In the genomic region with DNA sequence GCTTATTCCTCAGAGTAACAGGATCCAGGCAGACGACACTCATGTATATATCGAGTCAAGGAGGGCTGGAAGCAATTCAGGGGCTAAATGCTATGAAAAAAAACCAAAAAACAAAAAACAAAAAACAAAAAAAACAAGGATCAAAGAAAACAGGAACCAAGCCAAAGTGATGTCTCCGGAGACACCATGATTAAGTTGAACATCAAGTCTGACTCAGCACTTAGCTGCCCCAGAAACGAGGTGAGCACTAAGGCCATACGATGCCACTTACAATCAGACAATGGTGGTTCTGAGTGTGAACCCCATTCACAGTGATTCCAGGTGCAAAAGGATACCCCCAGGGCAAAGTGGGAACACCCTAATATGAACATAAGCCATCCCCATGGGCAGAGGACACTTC, we compare ENCODE assay signal across 26 mouse cellular contexts. TPM values are rescaled to one million over a fixed set of nuclear protein-coding genes. Genes with fewer than 3 reads are reported as not detected.
DNase-seq lines count a peak whose midpoint lies in the region; ATAC-seq and TF ChIP-seq lines count a peak whose summit lies in the region.
"Had no signal": no experiment of that assay in that cellular context is flagged by ENCODE, and none has a peak within 500 bp of the region (broad histone marks: within the 10 kb centered on the region; RNA-seq: fewer than 3 reads in every experiment).

No protein-coding gene starts in this region.

- no peaks in the 10 kb centered on the region for H3K9me3 ChIP-seq in midbrain, embryonic 11.5 days (ENCODE audit: control insufficient read depth, low read length)
- H3K9me3 ChIP-seq in midbrain, embryonic 16.5 days (replicated peaks; ENCODE audit: control insufficient read depth, low read length, poor library complexity, severe bottlenecking): no peaks in the 10 kb centered on the region
- no peaks in the 10 kb centered on the region for H3K9me3 ChIP-seq in MEL (replicated peaks; ENCODE audit: insufficient read depth, low read length)
- H3K9me3 ChIP-seq: embryonic facial prominence, embryonic 13.5 days; embryonic facial prominence, embryonic 15.5 days; forebrain, embryonic 13.5 days; forebrain, embryonic 15.5 days; G1E had no signal

- H3K9ac ChIP-seq in midbrain, embryonic 11.5 days (ENCODE audit: low read length): no peak overlapping the region
- H3K9ac ChIP-seq in midbrain, embryonic 16.5 days (ENCODE audit: low read depth, low read length): no peak overlapping the region
- no peak overlapping the region for H3K9ac ChIP-seq in MEL (ENCODE audit: control insufficient read depth, low read depth, low read length, poor library complexity, severe bottlenecking)
- H3K9ac ChIP-seq: embryonic facial prominence, embryonic 13.5 days; embryonic facial prominence, embryonic 15.5 days; forebrain, embryonic 13.5 days; forebrain, embryonic 15.5 days; forebrain, postnatal 0 days had no signal

- no peaks in the 10 kb centered on the region for H3K79me2 ChIP-seq in MEL (ENCODE audit: control insufficient read depth, insufficient read depth, low read length, poor library complexity)

- no peak overlapping the region for H3K4me3 ChIP-seq in midbrain, embryonic 11.5 days (ENCODE audit: low read depth, low read length)
- H3K4me3 ChIP-seq in midbrain, embryonic 16.5 days (ENCODE audit: low read depth, low read length): no peak overlapping the region
- H3K4me3 ChIP-seq in MEL (ENCODE audit: control insufficient read depth in 1 of 2, insufficient read depth in 1 of 2, low read depth in 2 of 2, low read length in 2 of 2): no peak overlapping the region
- H3K4me3 ChIP-seq: embryonic facial prominence, embryonic 13.5 days; embryonic facial prominence, embryonic 15.5 days; erythroblast, embryonic 14.5 days; forebrain, embryonic 13.5 days; forebrain, embryonic 15.5 days had no signal

- H3K4me1 ChIP-seq in midbrain, embryonic 11.5 days (ENCODE audit: control insufficient read depth, insufficient read depth, low read length): no peaks in the 10 kb centered on the region
- H3K4me1 ChIP-seq in midbrain, embryonic 16.5 days (ENCODE audit: control insufficient read depth, insufficient read depth, low read length): peaks cover 10% of the 10 kb centered on the region
- H3K4me1 ChIP-seq in MEL (ENCODE audit: control insufficient read depth in 1 of 2, insufficient read depth in 2 of 2, low read length in 2 of 2): no peaks in the 10 kb centered on the region

- no peak overlapping the region for H3K4me2 ChIP-seq in midbrain, embryonic 11.5 days
- H3K4me2 ChIP-seq in midbrain, embryonic 16.5 days (ENCODE audit: low read length): no peak overlapping the region
- H3K4me2 ChIP-seq: embryonic facial prominence, embryonic 13.5 days; embryonic facial prominence, embryonic 15.5 days; forebrain, embryonic 13.5 days; forebrain, embryonic 15.5 days had no signal

- no peak for TF ChIP-seq RAD21 in MEL (IDR thresholded peaks at IDR 0.05; ENCODE audit: low read depth, low read length)

- peak; percentile 10 for DNase-seq in midbrain, embryonic 11.5 days (ENCODE audit: low spot score, missing footprints)
- peak; percentile 55 for DNase-seq in MEL (ENCODE audit: low read depth, low spot score)
- no peak for DNase-seq in frontal cortex, postnatal 10 days (ENCODE audit: low spot score in 2 of 2)
- no peak for DNase-seq in left cerebral cortex, adult 11 months (ENCODE audit: low spot score)
- DNase-seq: adrenal gland, adult 8-10 months; adrenal gland, postnatal 14 days; adrenal gland, postnatal 36 days; cerebellum, adult 11-12 months; cerebellum, adult 2 months; cerebellum, adult 9-10 months; cerebellum, postnatal 10 days; cerebellum, postnatal 25 days; embryo, embryonic 11 days; forebrain, postnatal 0 days had no signal

- no peak overlapping the region for H3K27ac ChIP-seq in midbrain, embryonic 11.5 days (ENCODE audit: low read depth, low read length)
- H3K27ac ChIP-seq in midbrain, embryonic 16.5 days (ENCODE audit: low read length): no peak overlapping the region
- H3K27ac ChIP-seq in MEL (ENCODE audit: control insufficient read depth, low read depth, low read length): no peak overlapping the region
- H3K27ac ChIP-seq: embryonic facial prominence, embryonic 13.5 days; embryonic facial prominence, embryonic 15.5 days; forebrain, embryonic 13.5 days; forebrain, embryonic 15.5 days had no signal

- TF ChIP-seq POLR2A in MEL (IDR thresholded peaks at IDR 0.05; ENCODE audit: control insufficient read depth in 1 of 2, insufficient read depth in 1 of 2, low read depth in 1 of 2, low read length in 2 of 2, poor library complexity in 1 of 2): no peak

- WGBS in midbrain, embryonic 11.5 days: 87% methylated on average over 5 of the region's 5 CpGs
- 84% methylated on average over 5 of the region's 5 CpGs for WGBS in midbrain, embryonic 16.5 days

- no peak for TF ChIP-seq EP300 in MEL (IDR thresholded peaks at IDR 0.05; ENCODE audit: low read depth in 1 of 2, low read length in 2 of 2)

- H3K36me3 ChIP-seq in midbrain, embryonic 11.5 days (ENCODE audit: control insufficient read depth, insufficient read depth, low read length): no peaks in the 10 kb centered on the region
- H3K36me3 ChIP-seq in midbrain, embryonic 16.5 days (ENCODE audit: control insufficient read depth, insufficient read depth, low read length): no peaks in the 10 kb centered on the region
- H3K36me3 ChIP-seq in MEL (ENCODE audit: control insufficient read depth in 1 of 2, insufficient read depth in 2 of 2, low read length in 2 of 2): no peaks in the 10 kb centered on the region
- H3K36me3 ChIP-seq: embryonic facial prominence, embryonic 13.5 days; embryonic facial prominence, embryonic 15.5 days; forebrain, embryonic 15.5 days; G1E had no signal

- TF ChIP-seq CTCF in MEL (IDR thresholded peaks at IDR 0.05 in 2 of 3, conservative IDR thresholded peaks at IDR 0.05 in 1 of 3; ENCODE audit: control insufficient read depth in 1 of 3, insufficient read depth in 1 of 3, low read depth in 2 of 3, low read length in 3 of 3, poor library complexity in 1 of 3, severe bottlenecking in 1 of 3): no peak

- ATAC-seq in midbrain, embryonic 11.5 days (ENCODE audit: low FRiP score): no peak
- no peak for ATAC-seq in midbrain, embryonic 16.5 days
- ATAC-seq in erythroid progenitor cell, adult 5-6 weeks (replicated peaks; ENCODE audit: low FRiP score, poor library complexity, severe bottlenecking): 0 out of 2 replicates have a peak, but pooled peaks have one; percentile 15
- ATAC-seq: activated CD4-positive, CD25-positive, alpha-beta regulatory T cell, adult 4 months; forebrain, embryonic 13.5 days; forebrain, embryonic 15.5 days; forebrain, postnatal 0 days; Patski had no signal

- no peaks in the 10 kb centered on the region for H3K27me3 ChIP-seq in midbrain, embryonic 11.5 days (ENCODE audit: control insufficient read depth, insufficient read depth, low read length)
- H3K27me3 ChIP-seq in midbrain, embryonic 16.5 days (ENCODE audit: control insufficient read depth, insufficient read depth, low read depth, low read length): no peaks in the 10 kb centered on the region
- no peaks in the 10 kb centered on the region for H3K27me3 ChIP-seq in MEL (ENCODE audit: control insufficient read depth in 1 of 2, insufficient read depth in 2 of 2, low read length in 2 of 2)
- H3K27me3 ChIP-seq: embryonic facial prominence, embryonic 13.5 days; embryonic facial prominence, embryonic 15.5 days; forebrain, embryonic 13.5 days; forebrain, embryonic 15.5 days; Patski had no signal

TF ChIP-seq in MEL, 35 proteins besides CTCF, POLR2A, EP300 and RAD21:
- TF ChIP-seq MEF2A (IDR thresholded peaks at IDR 0.05; ENCODE audit: extremely low read depth, insufficient replicate concordance, low read depth, low read length, poor library complexity, severe bottlenecking) (no peak), MAFK (IDR thresholded peaks at IDR 0.05; ENCODE audit: borderline replicate concordance, low read depth, low read length) (0 out of 2 replicates have a peak, but pooled peaks have one; percentile 32), MAX (IDR thresholded peaks at IDR 0.05; ENCODE audit: low read length) (no peak), POLR2AphosphoS2 (IDR thresholded peaks at IDR 0.05; ENCODE audit: low read length) (no peak), RCOR1 (IDR thresholded peaks at IDR 0.05; ENCODE audit: low read depth, low read length) (no peak), GATA1 (IDR thresholded peaks at IDR 0.05; ENCODE audit: low read depth, low read length) (no peak)
TF ChIP-seq in MEL: peak in this region for 1.

RNA-seq across cellular contexts. Expression of a gene that starts 13.7 kb away (rescaled TPM):
- 0.66 and 1.1 TPM in 2 replicates for polyA plus RNA-seq in midbrain, embryonic 11.5 days (2014; fragmentation: Nextera tagmentation; extraction: Ambion mirVana)
- polyA plus RNA-seq in midbrain, embryonic 16.5 days (2015; fragmentation: Nextera tagmentation; extraction: Ambion mirVana): 3.4 and 4.9 TPM in 2 replicates
- 7.1 and 9.4 TPM in 2 replicates for total RNA-seq in MEL (2012; rRNA removed)
- 10 to 100 TPM in 1 of 2 experiments, not detected in 1; 23.0 TPM for polyA plus RNA-seq in MEL (2012; ENCODE audit: insufficient read depth in 1 of 2, insufficient read length in 2 of 2, low read depth in 1 of 2, low replicate concordance in 2 of 2, missing spikeins in 1 of 2)
- 6.1 and 7.1 TPM in 2 replicates for total RNA-seq in erythroid progenitor cell, adult 5-6 weeks (2015; ENCODE audit: low replicate concordance)
- total RNA-seq in erythroid progenitor cell, adult 5-6 weeks (2017; ENCODE audit: low replicate concordance): 0.98 and 7.4 TPM in 2 replicates
- total RNA-seq: G1E had no signal
- polyA plus RNA-seq: erythroblast, embryonic 14.5 days; G1E had no signal

RNA-seq across cellular contexts. Expression of a gene that starts 47.8 kb away (rescaled TPM):
- polyA plus RNA-seq in midbrain, embryonic 11.5 days (2014; fragmentation: Nextera tagmentation; extraction: Ambion mirVana): 0.23 TPM in 1 of 2 replicates, not detected in the other
- polyA plus RNA-seq in midbrain, embryonic 16.5 days (2015; fragmentation: Nextera tagmentation; extraction: Ambion mirVana): 6.0 and 7.0 TPM in 2 replicates
- total RNA-seq in MEL (2012; rRNA removed): not detected in 2 replicates
- under 1 TPM in 1 of 2 experiments, not detected in 1; 0.25 TPM for polyA plus RNA-seq in MEL (2012; ENCODE audit: insufficient read depth in 1 of 2, insufficient read length in 2 of 2, low read depth in 1 of 2, low replicate concordance in 2 of 2, missing spikeins in 1 of 2)
- not detected in 2 replicates for total RNA-seq in erythroid progenitor cell, adult 5-6 weeks (2015; ENCODE audit: low replicate concordance)
- total RNA-seq in erythroid progenitor cell, adult 5-6 weeks (2017; ENCODE audit: low replicate concordance): not detected in 2 replicates
- total RNA-seq: adrenal gland, adult 18-20 months; adrenal gland, adult 8-10 months; adrenal gland, postnatal 14 days; adrenal gland, postnatal 36 days had no signal
- polyA plus RNA-seq: C2C12; erythroblast, embryonic 14.5 days; G1E had no signal

Comparison
In these comparisons a context has a peak if more than half of its experiments do, and no peak if none do; other contexts are left out.
1. DNase-seq: peak in midbrain, embryonic 11.5 days (single experiment) and MEL (single experiment); none in frontal cortex, postnatal 10 days (0 of 2) and left cerebral cortex, adult 11 months (single experiment).